Mouse (Mus musculus): ENCODE results near the gene Vps13d. TPM values are rescaled to one million over a fixed set of nuclear protein-coding genes. Genes with fewer than 3 reads are reported as not detected.

Gene Vps13d
- polyA plus RNA-seq, 1 experiment from 2014 or later = 6.4 TPM

- Histone ChIP-seq H3K9me3 (no peaks in the 10 kb centered on the region), H3K27me3 (ENCODE audit: insufficient read depth, poor library complexity, severe bottlenecking) (no peaks in the 10 kb centered on the region), H3K4me3 (no peak overlapping the region), H3K36me3 (peaks cover 15% of the 10 kb centered on the region; the same call in 1 of the 2 replicates), H3K4me1 (peaks cover 31% of the 10 kb centered on the region), H3K27ac (no peak overlapping the region)
- 49% methylated on average over 1 of the region's 1 CpGs for WGBS
- no peak for DNase-seq (ENCODE audit: low spot score)
These were observed 217.7 kb downstream of the Vps13d start for GRCm38 (mm10) chr4:144977057-144977456.

- H3K4me3 ChIP-seq = no peak overlapping the region
- H3K27me3 ChIP-seq (ENCODE audit: insufficient read depth, poor library complexity, severe bottlenecking) = no peaks in the 10 kb centered on the region
- WGBS = 82% methylated on average over 2 of the region's 2 CpGs
- no peak for DNase-seq (ENCODE audit: low spot score)
- no peaks in the 10 kb centered on the region for H3K9me3 ChIP-seq
- H3K4me1 ChIP-seq = peaks cover 22% of the 10 kb centered on the region
- H3K27ac ChIP-seq = no peak overlapping the region
- peaks cover 18% of the 10 kb centered on the region; the same call in 1 of the 2 replicates for H3K36me3 ChIP-seq
These were observed 219.3 kb downstream of the Vps13d start for GRCm38 (mm10) chr4:144975505-144975904.

- Histone ChIP-seq H3K4me1 (peaks cover 22% of the 10 kb centered on the region), H3K27me3 (ENCODE audit: insufficient read depth, poor library complexity, severe bottlenecking) (no peaks in the 10 kb centered on the region), H3K36me3 (peaks cover 26% of the 10 kb centered on the region; the same call in 1 of the 2 replicates), H3K4me3 (no peak overlapping the region), H3K27ac (no peak overlapping the region), H3K9me3 (no peaks in the 10 kb centered on the region)
- DNase-seq (ENCODE audit: low spot score) = no peak
- 76% methylated on average over 3 of the region's 3 CpGs for WGBS
These were observed 220.3 kb downstream of the Vps13d start for GRCm38 (mm10) chr4:144974458-144974857.

GRCm38 (mm10) chr4:144972948-144973720 is 221.7 kb downstream of the Vps13d start:
- WGBS = 87% methylated on average over 6 of the region's 6 CpGs
- no peak overlapping the region for H3K4me3 ChIP-seq
- no peaks in the 10 kb centered on the region for H3K27me3 ChIP-seq (ENCODE audit: insufficient read depth, poor library complexity, severe bottlenecking)
- H3K4me1 ChIP-seq = peaks cover 16% of the 10 kb centered on the region
- DNase-seq (ENCODE audit: low spot score) = no peak
- no peaks in the 10 kb centered on the region for H3K9me3 ChIP-seq
- H3K36me3 ChIP-seq = peaks cover 26% of the 10 kb centered on the region; the same call in 1 of the 2 replicates
- H3K27ac ChIP-seq = no peak overlapping the region

- Histone ChIP-seq H3K4me1 (0 out of 2 replicates have a peak, but pooled peaks cover 3% of the 10 kb centered on the region), H3K36me3 (peaks cover 22% of the 10 kb centered on the region; the same call in 1 of the 2 replicates), H3K4me3 (no peak overlapping the region), H3K9me3 (no peaks in the 10 kb centered on the region), H3K27ac (no peak overlapping the region), H3K27me3 (ENCODE audit: insufficient read depth, poor library complexity, severe bottlenecking) (no peaks in the 10 kb centered on the region)
- no peak for DNase-seq (ENCODE audit: low spot score)
- WGBS = 96% methylated on average over 2 of the region's 2 CpGs
These were observed 223.8 kb downstream of the Vps13d start for GRCm38 (mm10) chr4:144971048-144971447.

GRCm38 (mm10) chr4:144969030-144969429 is 225.8 kb downstream of the Vps13d start:
- H3K27ac ChIP-seq = no peak overlapping the region
- WGBS = 39% methylated on average over 6 of the region's 6 CpGs
- peaks cover 17% of the 10 kb centered on the region; the same call in 1 of the 2 replicates for H3K36me3 ChIP-seq
- peaks cover 9% of the 10 kb centered on the region; the same call in 1 of the 2 replicates for H3K4me1 ChIP-seq
- H3K9me3 ChIP-seq = no peaks in the 10 kb centered on the region
- H3K27me3 ChIP-seq (ENCODE audit: insufficient read depth, poor library complexity, severe bottlenecking) = no peaks in the 10 kb centered on the region
- no peak for DNase-seq (ENCODE audit: low spot score)
- H3K4me3 ChIP-seq = no peak overlapping the region

GRCm38 (mm10) chr4:144968371-144968770 is 226.4 kb downstream of the Vps13d start:
- H3K4me3 ChIP-seq = no peak overlapping the region
- no peaks in the 10 kb centered on the region for H3K27me3 ChIP-seq (ENCODE audit: insufficient read depth, poor library complexity, severe bottlenecking)
- peaks cover 17% of the 10 kb centered on the region; the same call in 1 of the 2 replicates for H3K36me3 ChIP-seq
- DNase-seq (ENCODE audit: low spot score) = no peak
- H3K4me1 ChIP-seq = peaks cover 9% of the 10 kb centered on the region; the same call in 1 of the 2 replicates
- no peaks in the 10 kb centered on the region for H3K9me3 ChIP-seq
- WGBS = 88% methylated on average over 3 of the region's 3 CpGs
- H3K27ac ChIP-seq = no peak overlapping the region

GRCm38 (mm10) chr4:144965255-144965654 is 229.6 kb downstream of the Vps13d start:
- H3K4me1 ChIP-seq = peaks cover 12% of the 10 kb centered on the region; the same call in 1 of the 2 replicates
- H3K9me3 ChIP-seq = no peaks in the 10 kb centered on the region
- WGBS = 59% methylated on average over 2 of the region's 2 CpGs
- no peak overlapping the region for H3K27ac ChIP-seq
- DNase-seq (ENCODE audit: low spot score) = no peak
- no peaks in the 10 kb centered on the region for H3K27me3 ChIP-seq (ENCODE audit: insufficient read depth, poor library complexity, severe bottlenecking)
- H3K4me3 ChIP-seq = no peak overlapping the region
- peaks cover 5% of the 10 kb centered on the region; the same call in 1 of the 2 replicates for H3K36me3 ChIP-seq

GRCm38 (mm10) chr4:144961696-144962095 is 233.1 kb downstream of the Vps13d start:
- Histone ChIP-seq H3K9me3 (no peaks in the 10 kb centered on the region), H3K4me3 (no peak overlapping the region), H3K27ac (no peak overlapping the region), H3K36me3 (no peaks in the 10 kb centered on the region), H3K4me1 (peaks cover 9% of the 10 kb centered on the region; the same call in 1 of the 2 replicates), H3K27me3 (ENCODE audit: insufficient read depth, poor library complexity, severe bottlenecking) (0 out of 2 replicates have a peak, but pooled peaks cover 4% of the 10 kb centered on the region)
- DNase-seq (ENCODE audit: low spot score) = no peak
- 91% methylated on average over 3 of the region's 3 CpGs for WGBS

- Histone ChIP-seq H3K36me3 (no peaks in the 10 kb centered on the region), H3K4me3 (no peak overlapping the region), H3K27ac (no peak overlapping the region), H3K27me3 (ENCODE audit: insufficient read depth, poor library complexity, severe bottlenecking) (0 out of 2 replicates have a peak, but pooled peaks cover 4% of the 10 kb centered on the region), H3K4me1 (peaks cover 9% of the 10 kb centered on the region; the same call in 1 of the 2 replicates), H3K9me3 (no peaks in the 10 kb centered on the region)
- 92% methylated on average over 4 of the region's 4 CpGs for WGBS
- no peak for DNase-seq (ENCODE audit: low spot score)
These were observed 233.6 kb downstream of the Vps13d start for GRCm38 (mm10) chr4:144961232-144961631.

- peaks cover 9% of the 10 kb centered on the region; the same call in 1 of the 2 replicates for H3K4me1 ChIP-seq
- no peak overlapping the region for H3K27ac ChIP-seq
- H3K4me3 ChIP-seq = no peak overlapping the region
- no peaks in the 10 kb centered on the region for H3K36me3 ChIP-seq
- 0 out of 2 replicates have a peak, but pooled peaks cover 4% of the 10 kb centered on the region for H3K27me3 ChIP-seq (ENCODE audit: insufficient read depth, poor library complexity, severe bottlenecking)
- no peak for DNase-seq (ENCODE audit: low spot score)
- WGBS = 57% methylated on average over 8 of the region's 8 CpGs
- H3K9me3 ChIP-seq = no peaks in the 10 kb centered on the region
These were observed 234.5 kb downstream of the Vps13d start for GRCm38 (mm10) chr4:144960188-144960904.

GRCm38 (mm10) chr4:144957721-144958120 is 237.1 kb downstream of the Vps13d start:
- H3K27me3 ChIP-seq (ENCODE audit: insufficient read depth, poor library complexity, severe bottlenecking) = 0 out of 2 replicates have a peak, but pooled peaks cover 4% of the 10 kb centered on the region
- peaks cover 4% of the 10 kb centered on the region; the same call in 1 of the 2 replicates for H3K4me1 ChIP-seq
- no peaks in the 10 kb centered on the region for H3K36me3 ChIP-seq
- no peaks in the 10 kb centered on the region for H3K9me3 ChIP-seq
- no peak overlapping the region for H3K27ac ChIP-seq
- WGBS = 86% methylated on average over 2 of the region's 2 CpGs
- H3K4me3 ChIP-seq = no peak overlapping the region
- DNase-seq (ENCODE audit: low spot score) = no peak

GRCm38 (mm10) chr4:144957186-144957585 is 237.6 kb downstream of the Vps13d start:
- Histone ChIP-seq H3K27ac (no peak overlapping the region), H3K4me1 (peaks cover 4% of the 10 kb centered on the region; the same call in 1 of the 2 replicates), H3K9me3 (no peaks in the 10 kb centered on the region), H3K27me3 (ENCODE audit: insufficient read depth, poor library complexity, severe bottlenecking) (0 out of 2 replicates have a peak, but pooled peaks cover 4% of the 10 kb centered on the region), H3K4me3 (no peak overlapping the region), H3K36me3 (no peaks in the 10 kb centered on the region)
- no peak for DNase-seq (ENCODE audit: low spot score)
- 84% methylated on average over 4 of the region's 4 CpGs for WGBS

All from heart, embryonic 10.5 days (tissue).